Mouse (Mus musculus) CH12.LX (cell line): Measurements from ENCODE around the gene Asb8.

Source experiments
- ELF1 ChIP-seq: IDR thresholded peaks from 2 replicates; pipeline ENCODE4 v1.6.1; 2014; ENCODE audit warnings: low read depth, mild to moderate bottlenecking, inconsistent platforms, low read length, improper control_type of control experiment
- EP300 ChIP-seq: IDR thresholded peaks from 2 replicates; pipeline ENCODE4 v1.6.1; 2011; ENCODE audit warnings: low read length, improper control_type of control experiment
- JUND ChIP-seq: conservative IDR thresholded peaks from 2 replicates; pipeline ENCODE4 v1.6.1; 2011; ENCODE audit warnings: low read depth, low read length, improper control_type of control experiment
- MYC ChIP-seq: IDR thresholded peaks from 2 replicates; pipeline ENCODE4 v1.6.1; 2011; ENCODE audit warnings: low read depth, mild to moderate bottlenecking, improper control_type of control experiment, low read length
- POLR2A ChIP-seq: IDR thresholded peaks from 2 replicates; pipeline ENCODE4 v1.6.1; 2011; ENCODE audit warnings: low read depth, mild to moderate bottlenecking, improper control_type of control experiment, low read length
- TCF12 ChIP-seq: IDR thresholded peaks from 2 replicates; pipeline ENCODE4 v1.6.1; 2014; ENCODE audit warnings: low read depth, mild to moderate bottlenecking, inconsistent platforms, low read length, improper control_type of control experiment
- ZC3H11A ChIP-seq: IDR thresholded peaks from 2 replicates; pipeline ENCODE4 v1.6.1; 2012; ENCODE audit warnings: low read depth, mild to moderate bottlenecking, inconsistent platforms, low read length, improper control_type of control experiment
- ZNF384 ChIP-seq: IDR thresholded peaks from 2 replicates; pipeline ENCODE4 v1.6.1; 2012; ENCODE audit warnings: low read depth, low read length, improper control_type of control experiment, inconsistent platforms

- no peak for TF ChIP-seq ZC3H11A
- TF ChIP-seq TCF12: no peak
- TF ChIP-seq POLR2A: no peak
- TF ChIP-seq ELF1: no peak
- no peak for TF ChIP-seq EP300
- no peak for TF ChIP-seq JUND
- TF ChIP-seq ZNF384: no peak
- TF ChIP-seq MYC: no peak
Observed at GRCm38 (mm10) chr15:98134034-98134433, 31.4 kb downstream of the Asb8 start.
